Mouse (Mus musculus): ENCODE measurements around the gene Inpp4b.

GRCm38 (mm10) chr8:81341591-81342235, 643 bp upstream of the Inpp4b start:
- TF ChIP-seq CTCF (conservative IDR thresholded peaks at IDR 0.05; ENCODE audit: insufficient read depth, insufficient read length, low read depth, low read length) = peak; percentile 46
- TF ChIP-seq POLR2A (IDR thresholded peaks at IDR 0.05; ENCODE audit: low read depth, low read length) = no peak
